Mouse (Mus musculus): ENCODE measurements around the gene Apobec2.
"Not testable (repeated sequence)": the region's sequence is repeated elsewhere in the genome, so short reads cannot be mapped to it uniquely, and the experiment has no call there.

The Apobec2 gene

GRCm38 (mm10) chr17:48432158-48432980, at the start of gene Apobec2:
Gene Apobec2 (minus strand): TSS chr17:48432930.
- peak; percentile 62 for DNase-seq (ENCODE audit: low read depth, low spot score)

GRCm38 (mm10) chr17:48479952-48480351, 47.2 kb upstream of the Apobec2 start:
- DNase-seq (ENCODE audit: low read depth, low spot score), result no peak

- no peak for DNase-seq (ENCODE audit: low read depth, low spot score)
These were observed 42.7 kb upstream of the Apobec2 start for GRCm38 (mm10) chr17:48475444-48475843.

GRCm38 (mm10) chr17:48474282-48474681, 41.6 kb upstream of the Apobec2 start:
- DNase-seq (ENCODE audit: low read depth, low spot score), result not testable (repeated sequence)

GRCm38 (mm10) chr17:48467395-48468231, 34.9 kb upstream of the Apobec2 start:
- peak; percentile 88 for DNase-seq (ENCODE audit: low read depth, low spot score)

GRCm38 (mm10) chr17:48466769-48467394, 34.2 kb upstream of the Apobec2 start:
- peak; percentile 65 for DNase-seq (ENCODE audit: low read depth, low spot score)

- no peak for DNase-seq (ENCODE audit: low read depth, low spot score)
These were observed 30.7 kb upstream of the Apobec2 start for GRCm38 (mm10) chr17:48463391-48463790.

GRCm38 (mm10) chr17:48462096-48462495, 29.4 kb upstream of the Apobec2 start:
- no peak for DNase-seq (ENCODE audit: low read depth, low spot score)

GRCm38 (mm10) chr17:48457971-48458653, 25.4 kb upstream of the Apobec2 start:
- DNase-seq (ENCODE audit: low read depth, low spot score), result no peak

- DNase-seq (ENCODE audit: low read depth, low spot score), result no peak
These were observed 23.2 kb upstream of the Apobec2 start for GRCm38 (mm10) chr17:48455955-48456354.

GRCm38 (mm10) chr17:48454688-48455087, 22.0 kb upstream of the Apobec2 start, which contains the start of gene Unc5cl:
Gene Unc5cl (plus strand): TSS chr17:48454901.
- DNase-seq (ENCODE audit: low read depth, low spot score), result peak; percentile 91

- DNase-seq (ENCODE audit: low read depth, low spot score), result peak; percentile 46
These were observed 21.5 kb upstream of the Apobec2 start for GRCm38 (mm10) chr17:48454190-48454589.

- DNase-seq (ENCODE audit: low read depth, low spot score), result no peak
These were observed 20.8 kb upstream of the Apobec2 start for GRCm38 (mm10) chr17:48453489-48453888.

GRCm38 (mm10) chr17:48451753-48452444, 19.2 kb upstream of the Apobec2 start:
- no peak for DNase-seq (ENCODE audit: low read depth, low spot score)

GRCm38 (mm10) chr17:48451353-48451675, 18.6 kb upstream of the Apobec2 start, which contains the start of gene Tspo2:
Gene Tspo2 (minus strand): TSS chr17:48451522.
- peak; percentile 39 for DNase-seq (ENCODE audit: low read depth, low spot score)

- no peak for DNase-seq (ENCODE audit: low read depth, low spot score)
These were observed 18.1 kb upstream of the Apobec2 start for GRCm38 (mm10) chr17:48450666-48451352.

GRCm38 (mm10) chr17:48447675-48448074, 14.9 kb upstream of the Apobec2 start:
- DNase-seq (ENCODE audit: low read depth, low spot score), result no peak

- no peak for DNase-seq (ENCODE audit: low read depth, low spot score)
These were observed 10.9 kb upstream of the Apobec2 start for GRCm38 (mm10) chr17:48443542-48444145.

GRCm38 (mm10) chr17:48442745-48443457, 10.2 kb upstream of the Apobec2 start:
- peak; percentile 36 for DNase-seq (ENCODE audit: low read depth, low spot score)

Data from ZHBTc4 (cell line).